Mouse (Mus musculus) WW6 (cell line): Measurements from ENCODE around the gene Ccdc83.

Experiments used
- DNase-seq: peaks from one replicate; pipeline ENCODE4 v3.0.0-alpha.2; 2013; ENCODE audit warnings: low read depth, low spot score

The Ccdc83 gene

DNA sequence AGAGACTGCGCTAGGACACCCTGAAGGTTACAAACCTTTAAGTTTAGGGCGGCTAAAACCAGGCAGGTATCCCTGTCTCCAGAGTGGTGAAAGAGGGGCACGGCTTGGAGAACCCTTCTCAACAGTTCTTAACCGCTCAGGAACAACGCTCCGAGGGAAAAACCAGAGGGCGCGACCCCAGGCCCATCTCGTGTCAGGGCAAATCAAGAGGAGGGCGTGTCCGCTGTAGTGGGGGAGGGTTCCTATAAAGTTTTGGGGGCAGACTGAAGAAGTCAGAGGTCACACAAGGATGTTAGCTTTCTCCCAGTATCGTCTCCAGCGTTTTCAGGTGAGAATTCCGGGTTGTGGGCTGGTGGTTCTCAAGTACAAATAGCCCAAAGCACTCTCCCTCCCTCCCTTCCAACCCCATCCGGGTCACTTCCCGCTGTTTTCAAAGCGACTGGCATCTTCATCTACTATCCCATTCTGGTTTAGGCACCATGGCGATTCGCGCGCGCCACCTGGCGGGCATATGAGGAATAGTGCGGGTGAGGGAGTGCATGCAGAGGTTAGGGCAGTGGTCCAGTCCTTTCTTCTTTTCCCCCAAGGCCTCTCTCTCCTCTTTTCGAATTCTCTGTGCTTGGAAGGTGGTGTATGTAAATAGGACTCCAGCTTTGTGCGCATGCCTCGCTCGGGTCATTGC, at the start of gene Ccdc83:
TSS of gene Ccdc83 (minus strand) at position 489 of the 682 bp plus-strand sequence.
- peak; percentile 71 for DNase-seq

- no peak for DNase-seq
Measured at GRCm38 (mm10) chr7:90313421-90313820, 47.8 kb upstream of the Ccdc83 start.

DNA sequence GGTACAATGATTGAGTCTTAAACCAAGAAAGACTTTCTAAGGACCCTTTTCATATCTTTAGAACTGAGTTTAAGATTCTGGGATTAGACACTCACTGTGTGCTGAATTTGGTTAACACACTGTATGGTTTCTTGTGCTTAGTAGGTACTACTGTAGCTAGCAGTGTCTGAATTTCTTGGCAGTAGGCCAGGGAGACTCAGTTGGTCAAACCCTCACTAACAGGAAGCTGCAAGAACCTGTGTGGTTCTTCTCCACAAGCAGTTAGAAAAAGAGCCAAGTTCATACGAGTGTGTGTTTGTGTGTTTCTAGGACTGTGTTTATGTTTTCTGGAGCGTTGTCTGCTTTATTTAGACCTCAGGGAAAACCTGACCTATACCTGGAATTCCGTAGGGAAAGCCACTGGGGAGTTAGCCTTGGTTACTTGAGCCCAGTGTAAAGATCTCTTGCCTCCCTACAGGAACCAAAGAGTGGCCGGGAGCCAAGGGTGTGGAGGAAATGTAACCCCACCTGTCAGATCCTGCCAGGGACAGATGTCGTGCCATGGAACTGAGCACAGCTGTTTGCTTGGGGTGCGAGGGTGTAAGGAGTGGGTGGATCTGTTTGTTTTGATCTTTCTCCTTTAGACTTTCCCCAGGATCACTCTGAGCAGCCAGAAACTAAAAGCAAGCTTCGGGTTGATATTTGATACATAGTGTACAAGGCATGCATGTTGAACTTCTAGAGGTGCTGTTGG, 46.7 kb upstream of the Ccdc83 start:
- DNase-seq = no peak

- DNase-seq = no peak
Measured at GRCm38 (mm10) chr7:90308003-90308402, 42.4 kb upstream of the Ccdc83 start.

GRCm38 (mm10) chr7:90306968-90307367, 41.4 kb upstream of the Ccdc83 start:
- no peak for DNase-seq

GRCm38 (mm10) chr7:90306079-90306478, 40.5 kb upstream of the Ccdc83 start:
- no peak for DNase-seq

GRCm38 (mm10) chr7:90302647-90303552, 37.3 kb upstream of the Ccdc83 start:
- peak; percentile 14 for DNase-seq

- peak; percentile 7 for DNase-seq
Measured at GRCm38 (mm10) chr7:90301942-90302646, 36.5 kb upstream of the Ccdc83 start, which contains the start of gene Sytl2. Gene Sytl2 (plus strand): TSS chr7:90302252.

GRCm38 (mm10) chr7:90291885-90292284, 26.3 kb upstream of the Ccdc83 start:
- DNase-seq = no peak

GRCm38 (mm10) chr7:90284793-90285192, 19.2 kb upstream of the Ccdc83 start:
- DNase-seq = no peak

DNA sequence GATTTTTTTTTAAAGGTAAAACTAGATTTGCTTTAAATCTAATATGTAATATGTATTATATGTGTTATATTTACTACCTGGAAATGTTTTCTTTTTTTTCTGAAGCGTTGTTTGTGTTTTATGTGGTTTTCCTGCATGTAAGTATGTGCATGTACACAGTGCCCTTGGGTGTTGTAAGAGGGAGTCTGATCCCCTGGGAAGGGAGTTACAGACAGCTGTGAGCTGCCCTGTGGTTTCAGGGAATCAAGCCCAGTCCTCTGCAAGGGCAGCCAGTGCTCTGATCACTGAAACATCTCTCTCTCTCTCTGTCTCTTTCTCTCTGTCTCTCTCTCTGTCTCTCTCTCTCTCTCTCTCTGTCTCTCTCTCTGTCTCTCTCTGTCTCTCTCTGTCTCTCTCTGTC, 17.2 kb upstream of the Ccdc83 start:
- no peak for DNase-seq

GRCm38 (mm10) chr7:90281759-90282546, 16.4 kb upstream of the Ccdc83 start:
- DNase-seq = no peak

GRCm38 (mm10) chr7:90280878-90281277, 15.3 kb upstream of the Ccdc83 start:
- no peak for DNase-seq

DNA sequence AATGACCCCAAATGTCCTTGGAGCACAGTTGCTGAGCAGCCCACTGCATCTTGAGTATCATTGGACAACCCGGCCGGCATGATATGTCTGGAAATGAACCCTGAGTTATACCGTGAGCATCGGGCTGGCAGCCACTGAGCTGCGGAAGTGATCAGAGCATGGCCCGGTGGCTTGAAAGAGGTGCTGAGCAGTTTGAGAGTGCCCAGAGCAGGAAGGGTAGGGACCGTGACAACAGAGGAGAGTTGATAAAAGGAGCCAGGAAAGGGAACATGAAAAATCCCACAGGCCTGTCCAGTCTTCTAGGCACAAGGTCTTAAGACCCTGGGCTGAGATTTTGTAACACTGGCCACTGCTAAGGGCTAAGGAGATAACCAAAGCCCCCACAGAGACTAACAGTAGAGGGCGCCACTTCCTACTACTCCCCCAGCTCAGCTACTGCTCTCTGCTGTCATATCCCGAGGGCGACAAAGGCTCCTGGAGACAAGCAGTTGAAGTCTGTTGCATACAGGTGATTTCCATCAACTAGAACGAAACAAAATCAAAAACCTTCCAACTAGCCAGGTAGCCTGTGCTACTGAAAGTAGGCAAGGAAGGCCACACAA, 14.8 kb upstream of the Ccdc83 start:
- DNase-seq = no peak

- DNase-seq = no peak
Measured at GRCm38 (mm10) chr7:90279136-90279535, 13.6 kb upstream of the Ccdc83 start.

- DNase-seq = no peak
Measured at GRCm38 (mm10) chr7:90277769-90278168, 12.2 kb upstream of the Ccdc83 start.

DNA sequence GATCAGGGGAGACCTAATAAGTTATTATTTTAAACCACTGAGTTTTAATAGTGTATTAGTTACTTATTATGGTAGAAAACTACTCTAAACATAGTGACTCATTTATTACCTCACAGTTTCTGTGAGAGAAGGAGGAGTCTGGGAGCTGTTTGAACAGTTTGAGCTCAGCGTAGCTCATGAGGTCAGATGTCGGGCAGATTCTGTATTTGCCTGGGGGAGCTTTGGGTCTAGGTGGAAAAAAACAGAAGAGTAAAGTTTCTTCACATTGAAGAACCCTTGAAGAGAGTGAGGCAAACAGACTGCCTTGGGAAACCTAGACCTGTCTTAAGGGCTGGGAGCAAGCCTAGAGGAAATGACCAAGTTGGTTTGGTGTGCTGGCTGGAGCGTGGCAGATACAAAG, 11.7 kb upstream of the Ccdc83 start:
- DNase-seq = no peak

DNA sequence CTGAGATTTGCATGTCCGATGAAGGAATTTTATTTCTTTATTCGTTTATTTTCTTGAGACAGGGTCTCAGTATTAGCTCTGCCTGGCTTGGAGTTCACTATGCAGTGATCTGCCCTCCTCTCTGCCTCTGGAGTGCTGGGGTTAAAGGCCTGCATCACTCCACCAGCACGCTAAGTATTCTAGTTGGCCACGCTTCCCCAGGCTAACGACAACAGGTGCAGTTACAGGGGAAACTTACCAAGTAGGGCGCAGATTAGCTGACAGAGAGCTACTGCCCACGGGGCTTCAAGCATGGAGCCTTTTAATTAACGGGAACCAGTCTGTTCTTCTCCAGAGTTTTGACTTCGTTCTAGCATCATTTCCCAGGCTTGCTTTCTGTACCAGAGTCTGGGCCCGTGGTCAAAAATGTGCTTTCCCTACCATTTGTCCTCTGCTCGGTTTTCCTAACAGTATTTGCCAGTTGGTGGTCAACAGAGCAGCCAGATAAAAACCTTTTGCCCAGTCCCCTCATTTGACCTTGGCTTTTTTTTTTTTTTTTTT, 9.1 kb upstream of the Ccdc83 start:
- no peak for DNase-seq

DNA sequence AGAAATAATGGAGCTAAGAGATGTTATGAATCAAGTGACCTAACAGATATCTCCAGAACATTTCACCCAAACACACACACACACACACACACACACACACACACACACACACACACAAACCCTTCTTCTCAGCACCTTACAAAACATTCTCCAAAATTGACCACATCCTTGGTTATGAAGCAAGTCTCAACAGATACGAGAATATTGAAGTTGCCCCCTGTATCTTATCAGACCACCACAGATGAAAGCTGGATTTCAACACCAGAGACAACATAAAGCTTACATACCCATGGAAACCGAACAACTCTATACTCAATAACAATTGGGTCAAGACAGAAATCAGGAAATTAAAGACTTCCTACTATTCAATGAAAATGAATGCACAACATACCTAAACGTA, 4.6 kb upstream of the Ccdc83 start:
- no peak for DNase-seq
